12 mouse cellular contexts compared by ENCODE assay signal in the genomic region with DNA sequence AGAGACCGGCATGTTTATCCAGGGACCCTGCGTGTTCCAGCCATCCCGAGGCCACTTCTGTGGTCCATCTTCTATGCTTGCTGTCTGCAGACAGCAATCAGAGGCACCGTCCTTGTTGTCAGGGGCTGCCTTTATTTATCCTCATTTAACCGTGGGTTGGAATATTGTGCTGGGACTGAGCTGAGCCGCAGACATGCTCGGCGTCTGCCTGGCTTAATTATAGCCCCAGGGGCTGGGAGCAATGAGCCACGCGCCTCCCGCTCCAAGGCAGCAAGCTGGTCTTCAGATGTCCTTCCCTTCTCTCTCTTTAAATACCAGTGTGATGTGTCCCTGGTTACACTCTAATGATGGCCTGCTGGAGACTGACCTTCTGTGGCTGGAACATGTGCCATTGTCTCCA. TPM values are rescaled to one million over a fixed set of nuclear protein-coding genes. Genes with fewer than 3 reads are reported as not detected.
DNase-seq lines count a peak whose midpoint lies in the region; ATAC-seq and TF ChIP-seq lines count a peak whose summit lies in the region.
"Had no signal": no experiment of that assay in that cellular context is flagged by ENCODE, and none has a peak within 500 bp of the region (broad histone marks: within the 10 kb centered on the region; RNA-seq: fewer than 3 reads in every experiment).

No protein-coding gene starts in this region.

- H3K4me1 ChIP-seq in embryonic facial prominence, embryonic 14.5 days (ENCODE audit: control insufficient read depth, insufficient read depth, low read length) = peaks cover 28% of the 10 kb centered on the region
- H3K4me1 ChIP-seq in hindbrain, embryonic 11.5 days (replicated peaks; ENCODE audit: control insufficient read depth, insufficient read depth, low read length) = no peaks in the 10 kb centered on the region
- H3K4me1 ChIP-seq in midbrain, embryonic 13.5 days (replicated peaks) = peaks cover 49% of the 10 kb centered on the region
- no peaks in the 10 kb centered on the region for H3K4me1 ChIP-seq in thymus, adult 2 months (replicated peaks; ENCODE audit: control insufficient read depth, insufficient read depth, low read length)

- no peaks in the 10 kb centered on the region for H3K36me3 ChIP-seq in embryonic facial prominence, embryonic 14.5 days (ENCODE audit: control insufficient read depth, insufficient read depth, low read length)
- no peaks in the 10 kb centered on the region for H3K36me3 ChIP-seq in hindbrain, embryonic 11.5 days (ENCODE audit: control insufficient read depth, insufficient read depth, low read length)
- no peaks in the 10 kb centered on the region for H3K36me3 ChIP-seq in midbrain, embryonic 13.5 days
- H3K36me3 ChIP-seq in thymus, adult 2 months (ENCODE audit: control insufficient read depth, insufficient read depth, low read length) = no peaks in the 10 kb centered on the region
- H3K36me3 ChIP-seq: limb, embryonic 13.5 days had no signal

- 46% methylated on average over 11 of the region's 11 CpGs for WGBS in embryonic facial prominence, embryonic 14.5 days
- 61% methylated on average over 11 of the region's 11 CpGs for WGBS in hindbrain, embryonic 11.5 days
- 37% methylated on average over 11 of the region's 11 CpGs for WGBS in midbrain, embryonic 13.5 days
- 96% methylated on average over 11 of the region's 11 CpGs for WGBS in thymus, adult 2 months

- H3K9me3 ChIP-seq in embryonic facial prominence, embryonic 14.5 days (ENCODE audit: control insufficient read depth, low read length) = no peaks in the 10 kb centered on the region
- H3K9me3 ChIP-seq in hindbrain, embryonic 11.5 days (ENCODE audit: control insufficient read depth, low read length) = no peaks in the 10 kb centered on the region
- no peaks in the 10 kb centered on the region for H3K9me3 ChIP-seq in midbrain, embryonic 13.5 days
- H3K9me3 ChIP-seq: limb, embryonic 13.5 days had no signal

- DNase-seq in adrenal gland, postnatal 10 days = peak; percentile 6
- DNase-seq in adrenal gland, postnatal 36 days = no peak
- DNase-seq in embryonic facial prominence, embryonic 14.5 days (ENCODE audit: low spot score) = peak; percentile 40
- no peak for DNase-seq in hindbrain, embryonic 11.5 days (ENCODE audit: low spot score)
- DNase-seq in thymus, adult 2 months = no peak
- no peak for DNase-seq in cerebellum, adult 9-10 months

- H3K4me3 ChIP-seq in embryonic facial prominence, embryonic 14.5 days (ENCODE audit: low read depth, low read length) = no peak overlapping the region
- no peak overlapping the region for H3K4me3 ChIP-seq in hindbrain, embryonic 11.5 days (ENCODE audit: low read depth, low read length)
- no peak overlapping the region for H3K4me3 ChIP-seq in midbrain, embryonic 13.5 days (replicated peaks)
- no peak overlapping the region for H3K4me3 ChIP-seq in thymus, adult 2 months (ENCODE audit: control insufficient read depth, insufficient read depth, low read length)
- H3K4me3 ChIP-seq: limb, embryonic 13.5 days had no signal

- TF ChIP-seq CTCF in thymus, adult 2 months (IDR thresholded peaks at IDR 0.05; ENCODE audit: borderline replicate concordance, control insufficient read depth, extremely low read depth, insufficient read depth, low read length, poor library complexity) = no peak

- no peak overlapping the region for H3K9ac ChIP-seq in embryonic facial prominence, embryonic 14.5 days (ENCODE audit: low read depth, low read length)
- H3K9ac ChIP-seq in hindbrain, embryonic 11.5 days (ENCODE audit: low read depth, low read length) = no peak overlapping the region
- no peak overlapping the region for H3K9ac ChIP-seq in midbrain, embryonic 13.5 days (replicated peaks)
- H3K9ac ChIP-seq: limb, embryonic 13.5 days; lung, embryonic 14.5 days had no signal

- no peak overlapping the region for H3K27ac ChIP-seq in embryonic facial prominence, embryonic 14.5 days (replicated peaks; ENCODE audit: low read depth, low read length)
- peak overlapping the region; percentile 37 for H3K27ac ChIP-seq in hindbrain, embryonic 11.5 days (ENCODE audit: low read depth, low read length)
- peak overlapping the region; percentile 79 for H3K27ac ChIP-seq in midbrain, embryonic 13.5 days
- H3K27ac ChIP-seq in thymus, adult 2 months (ENCODE audit: control insufficient read depth, insufficient read depth, low read length) = no peak overlapping the region
- H3K27ac ChIP-seq: limb, embryonic 13.5 days had no signal

- H3K27me3 ChIP-seq in embryonic facial prominence, embryonic 14.5 days (replicated peaks; ENCODE audit: control insufficient read depth, insufficient read depth, low read length) = 0 out of 2 replicates have a peak, but pooled peaks cover 2% of the 10 kb centered on the region
- H3K27me3 ChIP-seq in hindbrain, embryonic 11.5 days (ENCODE audit: control insufficient read depth, insufficient read depth, low read length) = peaks cover 5% of the 10 kb centered on the region; the same call in 1 of the 2 replicates
- H3K27me3 ChIP-seq in midbrain, embryonic 13.5 days = peaks cover 6% of the 10 kb centered on the region; the same call in 1 of the 2 replicates
- H3K27me3 ChIP-seq in thymus, adult 2 months (ENCODE audit: control insufficient read depth, insufficient read depth, low read length) = no peaks in the 10 kb centered on the region

- no peak for TF ChIP-seq POLR2A in thymus, adult 2 months (IDR thresholded peaks at IDR 0.05; ENCODE audit: control insufficient read depth, extremely low read depth, insufficient read depth, low read length, poor library complexity)

- H3K4me2 ChIP-seq in embryonic facial prominence, embryonic 14.5 days (ENCODE audit: low read depth, low read length) = no peak overlapping the region
- H3K4me2 ChIP-seq in hindbrain, embryonic 11.5 days (replicated peaks; ENCODE audit: low read depth, low read length) = no peak overlapping the region
- no peak overlapping the region for H3K4me2 ChIP-seq in midbrain, embryonic 13.5 days (replicated peaks)

- 0 out of 2 replicates have a peak, but pooled peaks have one; percentile 42 for ATAC-seq in embryonic facial prominence, embryonic 14.5 days (ENCODE audit: low read depth)
- ATAC-seq in hindbrain, embryonic 11.5 days (ENCODE audit: low FRiP score) = peak; percentile 18; the same call in 1 of the 2 replicates
- peak; percentile 38 for ATAC-seq in midbrain, embryonic 13.5 days
- ATAC-seq in erythroid progenitor cell, adult 5-6 weeks (replicated peaks; ENCODE audit: low FRiP score, poor library complexity, severe bottlenecking) = no peak

RNA-seq across cellular contexts. Expression of a gene that starts 58.2 kb away (rescaled TPM):
- total RNA-seq in adrenal gland, postnatal 10 days (2021) = 100 to 1,000 TPM; 470 to 498 TPM
- total RNA-seq in adrenal gland, postnatal 36 days (2021) = 100 to 1,000 TPM; 490 to 535 TPM
- polyA plus RNA-seq in embryonic facial prominence, embryonic 14.5 days (2014; fragmentation: Nextera tagmentation; extraction: Ambion mirVana) = 918 and 968 TPM in 2 replicates
- 77.7 and 84.4 TPM in 2 replicates for polyA plus RNA-seq in hindbrain, embryonic 11.5 days (2014; fragmentation: Nextera tagmentation; extraction: Ambion mirVana)
- 117 and 118 TPM in 2 replicates for polyA plus RNA-seq in midbrain, embryonic 13.5 days (2015; fragmentation: Nextera tagmentation; extraction: Ambion mirVana)
- total RNA-seq in erythroid progenitor cell, adult 5-6 weeks (2015; ENCODE audit: low replicate concordance) = not detected in 2 replicates
- not detected in 2 replicates for total RNA-seq in erythroid progenitor cell, adult 5-6 weeks (2017; ENCODE audit: low replicate concordance)
- polyA plus RNA-seq in thymus, adult 2 months (2012; rRNA removed) = 2.2 and 4.1 TPM in 2 replicates
- total RNA-seq: megakaryocyte, adult 5-6 weeks; neutrophil, adult 5-6 weeks had no signal

Comparison
In these comparisons a context has a peak if more than half of its experiments do, and no peak if none do; other contexts are left out.
1. DNase-seq: peak in adrenal gland, postnatal 10 days (single experiment) and embryonic facial prominence, embryonic 14.5 days (single experiment); none in adrenal gland, postnatal 36 days (0 of 2), hindbrain, embryonic 11.5 days (single experiment), thymus, adult 2 months (single experiment) and cerebellum, adult 9-10 months (single experiment).
2. H3K27ac ChIP-seq: peak in hindbrain, embryonic 11.5 days (single experiment) and midbrain, embryonic 13.5 days (single experiment); none in embryonic facial prominence, embryonic 14.5 days (single experiment) and thymus, adult 2 months (single experiment).
3. RNA of a gene that starts 58.2 kb away (polyA plus RNA-seq): 918 to 968 TPM in embryonic facial prominence, embryonic 14.5 days, 117 to 118 TPM in midbrain, embryonic 13.5 days and 77.7 to 84.4 TPM in hindbrain, embryonic 11.5 days; 2.2 to 4.1 TPM in thymus, adult 2 months; every median in the first group is over 10 times any median in the second.